Mouse (Mus musculus): ENCODE measurements around the gene Olfr1512. TPM values are rescaled to one million over a fixed set of nuclear protein-coding genes. Genes with fewer than 3 reads are reported as not detected.

Gene Olfr1512
- not detected in 2 replicates for polyA plus RNA-seq (2012; rRNA removed)

DNA sequence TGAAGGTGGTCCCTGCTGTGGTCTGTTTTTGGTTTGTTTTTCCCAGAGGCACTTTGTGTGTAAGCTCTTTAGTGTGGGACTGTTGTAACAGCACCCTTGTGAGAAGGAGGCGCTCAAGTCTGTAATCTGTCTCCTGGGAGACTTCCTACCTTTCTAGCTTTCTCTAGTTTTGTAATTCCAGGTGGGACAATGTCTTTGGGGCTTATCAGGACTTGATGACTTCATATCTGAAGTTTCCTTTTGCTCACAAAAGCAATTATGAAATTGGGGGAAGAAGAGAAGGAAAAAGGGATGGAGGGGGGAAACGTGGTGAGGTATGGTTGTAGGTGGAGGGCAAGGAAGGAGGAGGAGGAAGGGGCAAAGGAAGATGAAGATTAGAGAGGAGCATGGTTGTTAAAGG lies at the start of gene Olfr1512:
Gene Olfr1512 (minus strand): TSS at position 101 of the 400 bp plus-strand sequence.

DNA sequence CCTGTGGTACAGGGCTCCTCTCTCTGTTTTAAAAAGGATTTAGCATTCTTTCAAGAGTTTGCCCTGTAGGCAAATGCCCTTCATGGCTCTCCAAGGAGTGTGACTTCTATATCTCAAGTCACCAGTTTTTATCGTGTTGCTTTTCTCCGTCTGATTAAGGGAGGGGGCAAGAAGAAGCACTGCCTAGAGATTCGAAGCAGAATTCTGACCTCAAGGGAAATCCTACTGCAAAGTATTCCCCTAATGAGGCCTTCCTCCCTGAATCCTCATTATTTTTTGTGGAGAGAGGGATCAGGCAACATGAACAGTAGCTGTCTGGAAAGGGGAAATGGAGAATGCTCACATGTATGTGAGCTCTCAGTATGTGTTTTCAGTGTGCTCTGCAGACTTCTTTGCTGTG lies 35.3 kb upstream of the Olfr1512 start, which contains the start of gene Olfr1510:
Gene Olfr1510 (minus strand): TSS at position 101 of the 400 bp plus-strand sequence.

DNA sequence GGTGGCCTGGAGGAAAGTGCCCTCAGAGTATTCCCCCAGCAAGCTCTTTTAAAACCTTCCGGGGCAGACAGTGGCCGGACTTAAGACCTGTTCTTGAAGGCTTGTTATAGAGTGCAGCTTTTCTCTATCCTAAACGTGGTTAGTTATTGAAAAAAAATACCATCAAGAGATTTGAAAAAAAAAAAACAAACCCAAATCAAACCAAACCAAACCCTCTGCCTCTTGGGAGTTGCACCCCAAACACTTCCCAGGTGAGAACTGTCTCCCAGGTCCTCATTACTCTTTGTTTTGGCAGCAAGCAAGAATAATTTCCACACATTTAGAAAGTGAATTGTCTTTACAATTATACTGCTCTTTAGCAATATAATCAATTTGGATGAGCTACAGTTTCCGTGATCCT lies 18.3 kb upstream of the Olfr1512 start, which contains the start of gene Olfr1511:
Gene Olfr1511 (minus strand): TSS at position 101 of the 400 bp plus-strand sequence.

DNA sequence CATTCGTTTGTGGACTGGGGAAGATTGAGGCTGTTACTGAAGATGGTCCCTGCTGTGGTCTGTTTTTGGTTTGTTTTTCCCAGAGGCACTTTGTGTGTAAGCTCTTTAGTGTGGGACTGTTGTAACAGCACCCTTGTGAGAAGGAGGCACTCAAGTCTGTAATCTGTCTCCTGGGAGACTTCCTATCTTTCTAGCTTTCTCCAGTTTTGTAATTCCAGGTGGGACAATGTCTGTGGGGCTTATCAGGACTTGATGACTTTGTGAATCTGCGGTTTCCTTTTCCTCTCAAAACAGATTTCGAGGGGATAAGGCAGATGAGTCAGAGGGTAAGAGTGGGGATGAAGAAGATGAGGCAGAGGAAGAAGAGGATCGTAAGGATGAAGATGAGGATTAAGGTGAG lies 22.7 kb downstream of the Olfr1512 start, which contains the start of gene Olfr1513:
Gene Olfr1513 (minus strand): TSS at position 101 of the 400 bp plus-strand sequence.

DNA sequence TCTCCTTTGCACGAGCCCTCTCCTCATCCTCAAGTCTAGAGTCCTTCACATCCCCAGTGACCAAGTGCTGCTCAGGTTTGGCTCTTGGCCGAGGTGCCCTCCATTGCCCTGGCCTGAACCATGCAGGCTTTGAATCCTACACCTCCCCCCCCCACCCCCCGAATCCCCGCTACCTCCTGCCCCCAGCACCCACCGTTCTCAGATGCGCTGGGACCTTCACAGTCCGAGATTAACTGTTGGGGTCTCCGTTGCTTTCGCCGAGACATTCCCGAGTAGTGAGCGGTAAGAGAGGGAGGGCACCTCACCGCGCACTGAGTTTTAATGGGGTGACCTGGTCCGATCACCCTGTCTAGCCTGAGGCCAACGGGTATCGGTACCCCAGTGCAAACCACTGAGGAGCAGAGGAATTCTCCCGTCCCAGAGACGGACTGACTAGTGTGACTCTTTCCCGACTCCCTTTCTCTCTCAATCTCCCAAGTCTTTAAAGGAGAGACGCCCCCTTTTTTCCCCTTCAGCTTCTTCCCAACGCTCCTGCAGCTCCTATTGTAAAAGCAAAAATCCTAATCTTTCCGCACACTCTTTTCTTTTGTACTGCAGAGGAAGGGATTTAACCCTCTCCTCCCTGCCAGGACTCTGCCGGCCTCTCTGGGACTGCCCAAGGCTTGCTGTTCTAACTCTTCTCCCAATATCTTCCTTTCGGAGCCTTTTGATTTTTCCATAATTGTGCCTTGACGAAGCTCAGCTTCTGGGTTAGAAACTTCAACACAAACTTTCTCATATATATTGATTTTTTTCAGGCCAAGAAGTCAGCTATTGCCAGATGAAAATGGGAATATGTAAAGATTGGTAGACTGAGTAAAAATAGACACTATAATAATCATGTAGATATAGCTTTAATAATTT lies 50.8 kb downstream of the Olfr1512 start, which contains the start of gene Sall2:
Gene Sall2 (minus strand): TSS at position 853 of the 903 bp plus-strand sequence.

Other genes with a start within 250 kb of the Olfr1512 start
- 29.1 and 29.4 TPM in 2 replicates for gene Supt16, start 181.8 kb downstream of the Olfr1512 start, polyA plus RNA-seq (2012; rRNA removed)
- gene Chd8, start 121.4 kb downstream of the Olfr1512 start, polyA plus RNA-seq (2012; rRNA removed): 53.7 and 56.0 TPM in 2 replicates
- 42.1 and 45.0 TPM in 2 replicates for gene Tox4, start 100.0 kb downstream of the Olfr1512 start, polyA plus RNA-seq (2012; rRNA removed)
- gene Rab2b, start 99.6 kb downstream of the Olfr1512 start, polyA plus RNA-seq (2012; rRNA removed): 50.3 and 51.5 TPM in 2 replicates
- 41.3 and 41.4 TPM in 2 replicates for gene Mettl3, start 74.0 kb downstream of the Olfr1512 start, polyA plus RNA-seq (2012; rRNA removed)
- gene Sall2, start 50.4 kb downstream of the Olfr1512 start, polyA plus RNA-seq (2012; rRNA removed): 39.7 and 42.2 TPM in 2 replicates
- not detected in 2 replicates for gene Olfr1513, start 22.8 kb downstream of the Olfr1512 start, polyA plus RNA-seq (2012; rRNA removed)
- gene Olfr1511, start 18.2 kb upstream of the Olfr1512 start, polyA plus RNA-seq (2012; rRNA removed): not detected in 2 replicates
- not detected in 2 replicates for gene Olfr1510, start 35.2 kb upstream of the Olfr1512 start, polyA plus RNA-seq (2012; rRNA removed)
- gene Olfr1509, start 63.8 kb upstream of the Olfr1512 start, polyA plus RNA-seq (2012; rRNA removed): not detected in 2 replicates
- gene Olfr1508, start 88.3 kb upstream of the Olfr1512 start, polyA plus RNA-seq (2012; rRNA removed): not detected in 2 replicates
- gene Olfr1507, start 116.6 kb upstream of the Olfr1512 start, polyA plus RNA-seq (2012; rRNA removed): 0.04 TPM in 1 of 2 replicates, not detected in the other